Mouse (Mus musculus) heart, postnatal 0 days (tissue): ENCODE measurements around the gene Ssh2.

Experiments used
- CTCF ChIP-seq: IDR thresholded peaks from 2 replicates; pipeline ENCODE4 v1.5.1; 2016; ENCODE audit warnings: antibody characterized with exemption, control low read depth, low read depth
- EP300 ChIP-seq: IDR thresholded peaks from 2 replicates; pipeline ENCODE4 v1.6.1; 2016; ENCODE audit warnings: antibody characterized with exemption, low read depth

GRCm38 (mm10) chr11:77369188-77369840 is 153.2 kb downstream of the Ssh2 start:
- TF ChIP-seq CTCF (no peak), EP300 (0 out of 2 replicates have a peak, but pooled peaks have one; percentile 36)
